Mouse (Mus musculus) liver, adult (tissue): Measurements from ENCODE around the gene Phyhipl.

ENCODE experiments used
- GATA4 ChIP-seq: IDR thresholded peaks from 2 replicates; pipeline ENCODE4 v1.6.1; 2014; ENCODE audit warnings: mild to moderate bottlenecking, low read length; ENCODE audit not compliant: insufficient replicate concordance

Phyhipl gene

DNA sequence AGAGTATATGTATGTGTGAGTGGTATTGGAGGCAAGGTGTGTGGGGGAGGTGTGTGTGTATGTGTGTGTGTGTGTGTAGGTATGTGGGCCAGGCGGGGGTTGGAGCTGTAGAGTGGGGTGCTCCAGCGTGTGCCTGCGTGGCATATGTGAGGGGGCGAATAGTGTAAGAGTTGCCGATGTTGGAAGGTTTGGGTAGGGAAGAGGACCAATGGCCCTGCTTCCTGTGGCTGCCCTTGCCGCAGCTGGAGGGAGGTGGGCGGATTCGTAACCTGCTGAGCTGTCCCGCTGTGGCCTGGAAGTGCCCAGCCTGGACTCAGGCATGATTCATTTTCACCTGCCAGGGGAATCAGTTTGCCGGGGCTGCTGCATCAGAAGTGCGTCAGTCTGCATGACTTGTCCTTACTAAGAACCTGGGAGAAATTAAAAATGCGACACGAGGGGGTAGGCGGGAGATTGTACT is 136.1 kb downstream of the Phyhipl start:
- no peak for TF ChIP-seq GATA4

DNA sequence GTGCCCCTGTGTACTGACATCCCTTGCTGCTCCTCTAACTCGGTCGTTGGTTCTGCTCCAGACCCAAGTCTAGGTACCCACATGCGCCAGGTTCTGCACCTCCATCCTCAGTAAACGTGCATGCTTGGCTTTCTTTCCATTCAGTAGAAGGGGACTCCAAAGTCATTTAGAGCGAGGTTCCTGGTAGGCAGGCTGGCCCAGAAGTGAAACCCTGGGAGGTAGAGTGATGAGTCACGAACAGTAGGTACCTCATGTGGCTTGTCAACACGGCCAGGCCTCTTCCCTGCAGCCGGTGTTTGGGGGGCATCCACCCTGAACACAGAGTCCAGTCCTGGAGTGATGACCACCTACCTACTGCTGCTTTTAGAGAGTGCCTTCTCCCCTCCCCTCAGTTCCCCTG is 139.1 kb downstream of the Phyhipl start:
- TF ChIP-seq GATA4 = no peak

DNA sequence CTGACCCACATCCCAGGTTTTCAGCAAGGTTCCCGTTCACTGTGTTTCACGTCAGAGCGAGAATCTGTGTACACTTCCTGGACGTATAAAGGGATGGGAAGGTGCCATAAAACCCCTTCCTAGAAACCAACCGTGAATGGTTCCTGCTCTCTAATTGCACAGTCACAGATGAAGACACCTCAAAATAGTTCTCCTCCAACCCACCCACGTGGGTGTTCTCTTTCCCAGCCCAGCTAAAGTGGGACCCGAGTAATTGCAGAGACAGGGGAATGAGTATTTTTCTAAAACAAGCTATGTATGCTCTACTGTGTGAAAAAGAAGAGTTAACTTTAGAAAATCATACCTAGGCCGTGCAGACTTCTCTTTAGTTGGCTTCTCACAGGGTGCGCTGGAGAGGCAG is 140.9 kb downstream of the Phyhipl start:
- TF ChIP-seq GATA4 = no peak

DNA sequence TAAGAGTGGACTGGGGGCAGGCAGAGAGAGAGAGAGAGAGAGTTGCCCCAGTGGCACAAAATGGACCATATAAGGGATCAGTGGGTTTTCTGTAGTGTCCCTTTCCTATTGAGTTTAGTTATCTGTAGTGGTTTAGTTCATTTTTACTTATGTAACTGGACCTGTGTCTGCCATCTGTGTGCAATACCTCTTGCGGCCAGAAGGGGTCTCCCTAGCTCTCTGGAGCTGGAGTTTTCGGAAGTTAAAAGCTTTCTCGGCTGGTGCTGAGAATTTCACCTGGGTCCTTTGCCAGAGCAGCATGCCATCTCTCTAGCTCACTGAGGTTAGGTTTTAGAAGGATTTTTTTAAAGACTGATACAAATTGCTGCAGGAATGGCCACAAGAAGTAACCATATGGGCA is 147.9 kb downstream of the Phyhipl start:
- TF ChIP-seq GATA4 = no peak
